Mouse (Mus musculus): ENCODE measurements around the gene Ddc. TPM values are rescaled to one million over a fixed set of nuclear protein-coding genes. Genes with fewer than 3 reads are reported as not detected.

Ddc gene
- total RNA-seq, 2 experiments from 2014 or later = 8.1 to 8.9 TPM

GRCm38 (mm10) chr11:11879699-11880002 is 18.3 kb downstream of the Ddc start:
- no peak for DNase-seq (ENCODE audit: low spot score in 2 of 2)
- TF ChIP-seq CTCF (conservative IDR thresholded peaks at IDR 0.05) = no peak
- no peak overlapping the region for H3K27ac ChIP-seq
- no peak overlapping the region for H3K4me3 ChIP-seq

- no peak for DNase-seq (ENCODE audit: low spot score in 2 of 2)
- no peak for TF ChIP-seq CTCF (conservative IDR thresholded peaks at IDR 0.05)
- Histone ChIP-seq H3K4me3 (no peak overlapping the region), H3K27ac (no peak overlapping the region)
Observed at GRCm38 (mm10) chr11:11878981-11879698, 18.8 kb downstream of the Ddc start.

GRCm38 (mm10) chr11:11878278-11878980 is 19.5 kb downstream of the Ddc start:
- no peak overlapping the region for H3K27ac ChIP-seq
- DNase-seq (ENCODE audit: low spot score in 2 of 2) = no peak
- no peak overlapping the region for H3K4me3 ChIP-seq
- TF ChIP-seq CTCF (conservative IDR thresholded peaks at IDR 0.05) = no peak

- no peak overlapping the region for H3K4me3 ChIP-seq
- no peak overlapping the region for H3K27ac ChIP-seq
- no peak for TF ChIP-seq CTCF (conservative IDR thresholded peaks at IDR 0.05)
- no peak for DNase-seq (ENCODE audit: low spot score in 2 of 2)
Observed at GRCm38 (mm10) chr11:11877891-11878277, 20.1 kb downstream of the Ddc start.

- H3K27ac ChIP-seq = no peak overlapping the region
- no peak overlapping the region for H3K4me3 ChIP-seq
- DNase-seq (ENCODE audit: low spot score in 2 of 2) = no peak
- no peak for TF ChIP-seq CTCF (conservative IDR thresholded peaks at IDR 0.05)
Observed at GRCm38 (mm10) chr11:11876366-11876765, 21.6 kb downstream of the Ddc start.

GRCm38 (mm10) chr11:11875230-11875629 is 22.7 kb downstream of the Ddc start:
- DNase-seq (ENCODE audit: low spot score in 2 of 2) = no peak
- no peak for TF ChIP-seq CTCF (conservative IDR thresholded peaks at IDR 0.05)

GRCm38 (mm10) chr11:11873023-11873908 is 24.7 kb downstream of the Ddc start:
- peak in 1 of 2 experiments; percentile 5 for DNase-seq (ENCODE audit: low spot score in 2 of 2)
- TF ChIP-seq CTCF (conservative IDR thresholded peaks at IDR 0.05) = no peak
- H3K27ac ChIP-seq = peak overlapping the region; percentile 39
- no peak overlapping the region for H3K4me3 ChIP-seq

More at GRCm38 (mm10) chr11:11875230-11875629, 22.7 kb downstream of the Ddc start:
- no peak overlapping the region for H3K27ac ChIP-seq
- H3K4me3 ChIP-seq = no peak overlapping the region

GRCm38 (mm10) chr11:11872140-11872795 is 25.7 kb downstream of the Ddc start:
- H3K27ac ChIP-seq = no peak overlapping the region
- H3K4me3 ChIP-seq = no peak overlapping the region
- DNase-seq (ENCODE audit: low spot score in 2 of 2) = no peak
- TF ChIP-seq CTCF (conservative IDR thresholded peaks at IDR 0.05) = no peak

GRCm38 (mm10) chr11:11871197-11871813 is 26.6 kb downstream of the Ddc start:
- DNase-seq (ENCODE audit: low spot score in 2 of 2) = no peak
- no peak for TF ChIP-seq CTCF (conservative IDR thresholded peaks at IDR 0.05)
- no peak overlapping the region for H3K27ac ChIP-seq
- H3K4me3 ChIP-seq = no peak overlapping the region

- peak overlapping the region; percentile 42 for H3K4me3 ChIP-seq
- no peak overlapping the region for H3K27ac ChIP-seq
- no peak for DNase-seq (ENCODE audit: low spot score in 2 of 2)
- no peak for TF ChIP-seq CTCF (conservative IDR thresholded peaks at IDR 0.05)
Observed at GRCm38 (mm10) chr11:11867971-11868481, 29.9 kb downstream of the Ddc start.

GRCm38 (mm10) chr11:11866696-11867095 is 31.2 kb downstream of the Ddc start:
- no peak for DNase-seq (ENCODE audit: low spot score in 2 of 2)
- no peak overlapping the region for H3K4me3 ChIP-seq
- TF ChIP-seq CTCF (conservative IDR thresholded peaks at IDR 0.05) = no peak

GRCm38 (mm10) chr11:11865128-11865527 is 32.8 kb downstream of the Ddc start:
- Histone ChIP-seq H3K4me3 (no peak overlapping the region), H3K27ac (no peak overlapping the region)
- DNase-seq (ENCODE audit: low spot score in 2 of 2) = no peak
- no peak for TF ChIP-seq CTCF (conservative IDR thresholded peaks at IDR 0.05)

More at GRCm38 (mm10) chr11:11866696-11867095, 31.2 kb downstream of the Ddc start:
- H3K27ac ChIP-seq = no peak overlapping the region

Data from layer of hippocampus, adult 2 months (tissue).